Mouse (Mus musculus) right cerebral cortex, postnatal 14 days (tissue): ENCODE data around the gene Frmpd4.
A peak's percentile ranks its signal among the peaks of the same experiment; 100 is the strongest.

Experiments used
- DNase-seq: peaks from one replicate; pipeline ENCODE4 v3.0.0; 2022

Frmpd4 gene

DNA sequence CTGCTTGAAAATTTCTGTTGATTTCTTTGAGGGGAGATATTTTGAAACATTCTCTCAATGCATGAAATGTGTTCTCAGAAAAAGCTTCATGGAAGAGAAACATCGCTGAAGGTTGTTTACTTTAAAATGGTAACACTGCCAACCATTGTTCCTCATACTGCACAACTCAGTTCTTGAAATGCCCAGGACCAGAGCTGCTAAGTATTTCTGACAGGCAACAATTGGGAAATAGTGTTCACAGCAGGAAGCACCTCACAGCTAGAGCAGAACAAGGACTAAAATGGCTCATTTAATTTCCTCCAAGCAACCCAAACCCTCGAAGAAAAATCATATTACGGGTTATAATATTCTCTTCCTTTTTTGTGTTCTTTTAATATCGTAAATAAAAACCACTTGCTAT, 1054.5 kb downstream of the Frmpd4 start:
- DNase-seq, result no peak

DNA sequence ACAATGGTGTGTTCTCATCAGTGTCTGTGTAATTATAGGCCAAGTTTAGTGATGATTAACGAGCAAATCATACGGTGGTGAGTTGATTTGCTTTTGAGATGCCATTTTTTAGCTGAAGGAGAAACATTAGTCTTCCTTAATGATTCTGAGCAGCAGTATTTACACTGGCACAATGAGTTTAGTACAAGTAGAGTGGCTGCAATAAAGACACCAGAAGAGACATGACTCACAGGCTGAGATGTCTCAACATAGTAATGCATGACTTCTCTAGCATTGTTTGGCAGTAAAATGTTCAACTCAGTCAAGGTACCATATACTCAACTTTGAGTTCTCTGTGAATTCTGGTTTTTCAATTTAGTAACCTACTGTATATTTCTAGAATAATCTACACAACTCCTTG, 1058.6 kb downstream of the Frmpd4 start:
- no peak for DNase-seq

DNA sequence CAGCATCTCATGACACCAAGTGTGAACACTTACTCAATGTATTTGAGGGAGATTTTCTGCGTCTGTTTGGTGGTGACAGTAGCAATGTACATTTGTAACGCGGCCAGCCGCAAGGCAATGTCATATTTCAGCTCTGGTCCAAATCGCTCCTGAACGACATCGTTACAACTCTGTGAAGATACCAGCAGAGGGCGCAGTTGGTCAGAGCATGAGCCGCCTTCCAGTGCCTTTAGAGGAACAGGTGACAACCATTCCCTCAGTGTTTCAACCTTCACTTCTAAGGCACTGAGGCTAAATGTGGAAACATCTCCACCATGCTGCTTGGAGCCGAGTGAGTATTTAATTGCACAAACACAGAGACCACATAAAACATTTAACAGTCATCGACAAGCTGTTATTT, 1079.3 kb downstream of the Frmpd4 start:
- DNase-seq, result peak; percentile 63

DNA sequence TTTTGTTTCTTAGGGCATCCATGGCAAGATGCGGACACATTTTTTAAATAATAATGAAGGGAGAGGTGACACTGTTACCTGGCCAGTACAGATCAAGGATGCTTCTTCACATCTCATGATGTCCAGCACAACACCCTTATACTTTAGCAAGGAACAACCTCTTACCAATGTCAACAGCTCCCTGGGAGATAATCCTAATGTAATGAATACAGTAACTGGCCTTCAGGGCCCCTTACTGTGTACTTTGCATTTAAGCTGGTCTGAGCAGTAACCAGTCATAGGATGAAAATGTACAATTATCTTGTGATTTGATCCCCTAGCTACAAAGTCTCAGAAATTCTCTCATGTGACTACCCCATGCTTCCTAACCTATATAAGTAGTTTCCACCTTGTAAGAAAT, 1084.8 kb downstream of the Frmpd4 start:
- DNase-seq, result no peak

DNA sequence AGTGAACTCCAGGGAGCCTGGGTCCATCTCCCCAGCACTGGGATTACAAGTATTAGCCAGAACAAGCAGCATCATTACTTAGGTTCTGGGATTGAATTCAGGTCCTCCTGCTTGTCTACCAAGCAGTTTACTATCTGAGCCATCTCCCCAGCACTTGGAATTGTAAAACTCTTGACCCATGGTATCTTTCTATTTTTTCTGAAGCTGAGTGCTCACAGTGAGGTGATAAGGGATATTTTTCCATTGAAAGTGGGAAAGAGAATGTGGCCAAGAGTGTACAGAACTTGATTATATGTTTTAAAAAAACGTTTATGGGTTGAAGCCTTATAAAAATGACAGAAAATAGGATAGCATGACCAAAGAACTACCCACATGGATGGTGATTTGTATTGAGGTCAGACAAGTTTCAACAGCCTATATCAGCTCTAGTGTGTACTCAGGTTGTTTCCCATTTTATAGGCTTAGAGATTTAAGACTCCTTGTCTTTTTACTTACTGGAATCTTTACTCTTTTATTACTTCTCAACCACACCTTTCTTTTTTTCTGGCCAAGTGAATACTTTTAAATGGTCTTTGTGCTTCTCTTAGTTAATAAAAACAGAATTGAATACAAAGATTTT, 1085.3 kb downstream of the Frmpd4 start:
- no peak for DNase-seq

DNA sequence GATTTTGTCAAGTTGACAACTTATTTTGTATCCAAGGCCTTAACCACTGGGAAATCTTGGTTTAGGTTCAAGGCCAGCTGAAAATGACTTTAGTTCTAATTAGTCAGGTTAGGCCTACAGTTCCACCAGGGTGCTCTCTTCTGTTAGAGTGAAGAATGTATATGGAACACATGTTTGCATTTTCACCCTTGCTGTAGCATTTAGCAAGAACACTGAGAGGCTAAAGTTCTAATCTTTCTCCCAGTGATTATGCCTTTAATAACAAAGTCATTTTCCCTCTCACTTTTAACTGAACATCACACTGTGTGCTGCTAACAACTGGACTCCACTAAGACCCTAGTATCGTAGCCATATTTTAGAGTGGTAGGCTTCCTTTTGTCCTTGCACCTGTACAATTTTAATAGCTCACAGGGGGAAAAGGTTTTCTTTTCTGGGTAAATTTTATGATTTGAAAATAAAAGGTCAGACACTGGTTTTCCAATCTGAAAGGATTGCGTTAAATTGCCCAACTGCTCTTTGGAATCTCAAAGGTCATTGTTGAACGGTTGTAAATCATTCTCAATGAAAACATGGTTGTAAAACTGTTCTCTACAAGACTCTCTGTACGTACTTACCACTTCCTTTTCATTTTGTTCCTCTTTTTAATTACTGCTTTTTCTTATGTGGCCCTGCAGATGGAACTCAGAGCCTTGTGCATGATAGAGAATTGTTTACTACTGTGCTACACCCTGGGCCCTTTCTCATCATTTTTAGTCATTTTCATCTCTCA, 1093.4 kb downstream of the Frmpd4 start:
- no peak for DNase-seq

DNA sequence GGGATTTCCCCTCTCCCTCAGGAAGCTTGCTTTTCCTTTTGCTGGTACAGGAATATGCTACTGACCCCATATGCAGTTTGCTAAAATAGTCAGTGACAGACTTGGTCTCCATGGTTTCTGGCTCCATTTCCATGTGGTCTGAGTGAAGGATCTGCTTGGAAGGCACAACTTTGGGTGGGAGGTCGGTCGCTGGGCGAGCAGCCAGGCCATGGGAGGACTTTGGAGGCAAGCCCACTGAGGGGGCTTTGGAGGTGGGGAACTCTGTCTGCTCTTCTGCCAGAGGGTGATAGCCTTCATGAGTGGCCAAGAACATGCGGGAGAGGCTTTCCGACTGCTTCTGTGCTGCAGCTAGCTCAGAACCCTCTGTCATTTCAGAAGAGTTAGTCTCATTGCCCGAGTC, 1099.4 kb downstream of the Frmpd4 start:
- no peak for DNase-seq

DNA sequence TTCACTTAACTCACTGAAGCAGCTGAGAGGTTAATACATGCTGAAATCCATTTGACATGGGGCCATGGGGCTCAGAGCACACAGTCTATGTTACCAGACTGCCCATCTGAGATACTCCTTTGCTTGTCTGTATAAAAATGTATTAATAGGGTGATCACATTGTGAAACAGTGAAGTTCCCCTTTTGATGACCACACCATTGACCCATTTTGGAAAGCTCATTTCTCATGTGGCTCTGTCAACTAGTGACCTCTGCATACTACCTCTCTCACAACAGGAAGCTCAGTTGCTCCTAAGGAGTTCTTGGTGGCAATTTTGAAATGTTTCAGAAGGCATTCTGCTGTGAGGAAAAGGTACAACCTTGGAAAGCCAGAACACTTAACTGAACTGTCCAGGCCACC, 1142.1 kb downstream of the Frmpd4 start:
- no peak for DNase-seq

DNA sequence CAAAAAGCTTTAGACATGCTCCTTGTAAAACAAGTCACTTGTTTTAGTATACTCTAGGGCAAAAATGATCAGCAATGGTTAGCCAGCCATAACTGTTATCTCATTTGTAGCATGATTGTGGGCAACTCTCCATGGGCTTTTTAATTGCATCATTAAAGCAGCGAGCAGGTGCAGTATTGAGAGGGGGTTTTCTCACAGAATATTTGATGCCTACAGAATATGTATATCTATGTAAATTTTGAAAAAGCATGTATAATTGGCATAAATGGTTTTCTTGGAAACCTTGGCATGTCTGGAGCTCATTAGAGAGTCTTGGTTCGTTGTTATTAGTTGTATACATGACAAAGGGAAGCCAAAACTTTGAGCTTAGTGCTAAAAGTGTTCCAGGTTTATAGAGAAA, 1143.1 kb downstream of the Frmpd4 start:
- DNase-seq, result no peak
